Mouse (Mus musculus): ENCODE results near the gene Zbtb9. TPM values are rescaled to one million over a fixed set of nuclear protein-coding genes. Genes with fewer than 3 reads are reported as not detected.

Zbtb9 gene
- total RNA-seq, 4 experiments from 2014 or later, result 6.6 to 10.1 (median 9.0) TPM

GRCm38 (mm10) chr17:27042840-27043239 is 69.9 kb downstream of the Zbtb9 start:
- no peak for DNase-seq

DNA sequence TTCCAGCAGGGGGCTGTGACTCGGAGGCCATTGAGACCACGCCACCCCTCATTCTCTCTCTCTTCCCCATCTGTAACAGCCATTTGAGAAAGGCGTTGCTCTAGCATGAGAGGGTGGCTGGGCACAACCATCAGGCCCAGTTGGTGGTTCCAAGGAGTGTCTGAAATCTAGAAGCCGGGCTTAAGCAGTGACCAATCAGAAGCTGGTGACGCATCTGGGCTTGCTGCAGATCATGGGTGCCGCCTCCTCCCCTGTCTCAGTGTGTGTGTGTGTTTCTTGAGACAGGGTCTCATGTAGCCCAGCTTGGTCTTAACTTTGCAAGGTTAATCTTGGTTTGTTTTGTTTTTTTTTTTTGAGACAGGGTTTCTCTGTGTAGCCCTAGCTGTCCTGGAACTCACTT is 72.2 kb downstream of the Zbtb9 start:
- no peak for DNase-seq

DNA sequence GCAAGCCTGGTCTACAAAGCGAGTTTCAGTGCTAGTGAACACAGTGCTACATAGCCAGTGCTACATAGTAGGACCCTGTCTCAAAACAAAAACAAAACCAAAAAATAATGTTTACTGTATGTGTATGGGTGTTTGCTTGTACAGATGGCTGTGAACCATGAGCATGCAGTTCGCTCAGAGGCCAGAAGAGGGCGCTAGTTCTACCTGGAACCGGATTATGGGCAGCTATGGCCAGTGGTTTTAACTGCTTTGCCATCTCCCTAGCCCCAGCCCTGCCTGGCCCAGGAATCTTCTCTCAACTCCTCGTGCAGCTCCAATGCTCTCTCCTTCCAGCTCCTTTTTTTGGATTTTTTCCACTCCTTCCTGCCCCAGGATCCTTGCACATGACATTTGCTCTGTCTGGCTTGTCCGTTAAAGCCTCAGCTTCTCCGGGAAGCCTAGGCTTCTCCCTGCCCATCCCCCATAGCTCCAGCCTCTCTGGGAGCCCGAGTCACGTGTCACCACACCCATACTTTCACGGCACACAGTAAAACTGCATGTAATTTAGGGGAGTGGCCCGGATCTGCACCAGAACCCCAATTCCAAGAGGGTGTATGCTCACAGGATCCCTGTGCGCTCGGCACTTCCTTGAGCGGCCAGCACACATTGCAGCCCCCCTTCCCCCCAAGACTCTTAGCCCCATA is 74.9 kb downstream of the Zbtb9 start:
- DNase-seq, result no peak

- no peak for DNase-seq
Measured at GRCm38 (mm10) chr17:27048445-27049239, 75.7 kb downstream of the Zbtb9 start.

GRCm38 (mm10) chr17:27050853-27051252 is 77.9 kb downstream of the Zbtb9 start:
- DNase-seq, result no peak

- no peak for DNase-seq
Measured at GRCm38 (mm10) chr17:27051514-27051913, 78.5 kb downstream of the Zbtb9 start.

- peak; percentile 63 for DNase-seq
Measured at GRCm38 (mm10) chr17:27056170-27056569, 83.2 kb downstream of the Zbtb9 start.

DNA sequence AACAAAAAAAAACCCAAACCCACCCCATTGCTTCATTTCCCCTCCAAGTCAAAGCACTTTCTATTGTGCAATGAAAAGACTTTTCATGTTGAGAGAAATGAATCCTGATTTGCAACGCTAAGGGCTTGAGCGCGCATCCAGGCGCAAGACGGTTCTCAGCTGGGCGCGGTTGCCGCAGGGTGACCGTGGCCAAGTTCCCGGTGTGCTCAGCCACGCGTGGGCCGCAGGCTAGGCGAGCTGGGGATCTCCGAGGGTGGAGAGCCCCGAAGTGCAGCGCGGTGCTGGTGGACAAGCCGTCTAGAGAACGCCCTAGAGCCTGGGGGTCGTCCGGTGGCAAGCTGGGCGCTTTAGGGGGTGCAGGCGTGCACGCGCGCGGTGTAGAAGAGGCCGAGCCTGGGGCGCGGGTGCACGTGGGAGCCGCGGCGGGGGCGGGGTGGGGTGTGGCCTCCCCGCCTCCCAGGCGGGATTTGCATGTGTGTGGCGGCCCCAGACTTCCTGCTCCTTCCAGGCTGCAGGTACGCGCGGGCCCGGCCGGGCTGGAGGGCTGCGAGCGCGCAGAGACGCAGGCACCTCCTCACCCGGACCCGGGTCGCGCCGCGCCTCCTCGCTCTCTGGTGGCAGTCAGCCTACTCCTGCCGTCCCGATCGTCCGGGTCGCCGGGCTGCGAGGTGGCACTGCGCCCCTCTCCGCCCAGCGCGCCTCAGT is 84.0 kb downstream of the Zbtb9 start, which contains the start of gene Itpr3:
Gene Itpr3, plus strand, starts transcription at position 493 of the 705 bp plus-strand sequence.
- peak; percentile 63 for DNase-seq

DNA sequence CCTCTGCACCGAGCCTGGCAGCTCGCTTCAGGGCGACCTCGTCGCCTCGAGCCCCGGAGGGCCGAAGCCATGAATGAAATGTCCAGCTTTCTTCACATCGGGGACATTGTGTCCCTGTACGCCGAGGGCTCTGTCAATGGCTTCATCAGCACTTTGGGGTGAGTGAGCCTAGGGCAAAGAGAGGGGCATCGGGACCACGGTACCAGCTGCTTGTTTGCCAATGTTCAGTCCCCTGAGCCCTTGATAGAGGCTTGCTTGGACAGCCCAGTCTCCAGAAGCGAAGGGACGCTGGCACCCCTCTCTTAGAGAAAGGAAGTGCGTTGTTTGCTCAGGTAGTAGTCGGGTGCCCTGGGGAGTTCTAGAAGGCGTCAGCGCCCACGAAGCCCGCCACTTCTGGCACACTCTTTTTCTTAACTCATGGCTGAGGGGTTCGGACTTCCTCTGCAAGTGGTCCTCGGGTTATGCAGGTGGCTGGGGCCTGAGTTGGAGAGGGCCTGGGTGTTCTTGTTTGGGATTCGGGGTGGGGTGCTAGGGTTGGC is 84.6 kb downstream of the Zbtb9 start:
- no peak for DNase-seq

Small RNA genes lying within 50 kb of the gene (microRNA-seq; reads per million reads assigned to microRNA genes)
- 0.17 to 0.53 reads per million in 2 experiments for gene Mir3083
- gene Mir6968, result 1.3 to 2.3 reads per million in 2 experiments

Other genes with a start within 250 kb of the Zbtb9 start
- gene Bnip1, start 192.1 kb upstream of the Zbtb9 start, total RNA-seq (2022), result 10 to 100 TPM; 24.8 to 36.2 (median 29.3) TPM
- not detected for gene Nkx2-5, start 128.2 kb upstream of the Zbtb9 start, total RNA-seq (2022)
- gene Kifc5b, start 56.1 kb upstream of the Zbtb9 start, total RNA-seq (2022), result 1 to 10 TPM; 1.0 to 3.2 (median 1.6) TPM
- 10 to 100 TPM; 46.9 to 60.1 (median 53.5) TPM for gene Phf1, start 40.1 kb upstream of the Zbtb9 start, total RNA-seq (2022)
- 100 to 1,000 TPM; 151 to 162 (median 155) TPM for gene Cuta, start 33.6 kb upstream of the Zbtb9 start, total RNA-seq (2022)
- 10 to 100 TPM; 19.7 to 36.9 (median 26.9) TPM for gene Syngap1, start 31.9 kb upstream of the Zbtb9 start, total RNA-seq (2022)
- 10 to 100 TPM; 30.6 to 34.9 (median 32.4) TPM for gene Bak1, start 55.8 kb downstream of the Zbtb9 start, total RNA-seq (2022)
- 10 to 100 TPM in 2 of 4 experiments, 1 to 10 TPM in 2; 7.6 to 16.6 (median 11.2) TPM for gene Itpr3, start 84.1 kb downstream of the Zbtb9 start, total RNA-seq (2022)
- 100 to 1,000 TPM; 252 to 380 (median 304) TPM for gene Uqcc2, start 160.7 kb downstream of the Zbtb9 start, total RNA-seq (2022)
- gene Ip6k3, start 194.6 kb downstream of the Zbtb9 start, total RNA-seq (2022), result 1 to 10 TPM in 3 of 4 experiments, under 1 TPM in 1; 0.49 to 1.8 (median 1.3) TPM
- 10 to 100 TPM; 58.3 to 93.1 (median 76.5) TPM for gene Lemd2, start 231.3 kb downstream of the Zbtb9 start, total RNA-seq (2022)

Measured in adrenal gland, adult 8-10 months (tissue).